Mouse (Mus musculus): Measurements from ENCODE around the gene Usp7. TPM values are rescaled to one million over a fixed set of nuclear protein-coding genes. Genes with fewer than 3 reads are reported as not detected.
"Not testable (repeated sequence)": the region's sequence is repeated elsewhere in the genome, so short reads cannot be mapped to it uniquely, and the experiment has no call there.

Usp7 gene
- polyA plus RNA-seq, 1 experiment from 2014 or later: 12.5 TPM

DNA sequence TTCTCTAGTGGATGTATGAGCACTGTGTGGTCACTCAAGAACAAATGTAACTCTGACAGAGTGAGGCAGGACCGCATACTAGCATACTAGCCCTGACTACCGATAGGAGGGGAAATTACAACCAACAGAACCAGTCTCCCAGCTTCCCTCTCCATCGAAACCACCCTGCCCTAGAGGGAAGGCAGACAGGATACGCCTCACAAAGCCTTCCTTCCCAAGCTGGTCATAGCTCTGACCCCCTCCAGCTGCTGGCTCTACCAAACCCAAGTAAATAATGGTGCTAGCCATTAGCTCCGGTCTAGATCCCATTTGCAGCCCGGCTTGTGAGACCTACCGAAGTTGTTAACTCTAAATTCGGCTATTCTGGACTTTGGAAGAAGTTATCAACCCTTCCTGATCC lies 56.1 kb downstream of the Usp7 start:
- Histone ChIP-seq H3K4me1 (replicated peaks) (peaks cover 47% of the 10 kb centered on the region), H3K36me3 (no peaks in the 10 kb centered on the region), H3K4me2 (peak overlapping the region; percentile 90), H3K4me3 (peak overlapping the region; percentile 93), H3K9ac (0 out of 2 replicates have a peak overlapping the region, but pooled peaks have one; percentile 92), H3K9me3 (replicated peaks) (no peaks in the 10 kb centered on the region), H3K27ac (no peak overlapping the region), H3K27me3 (no peaks in the 10 kb centered on the region)
- ATAC-seq (replicated peaks; ENCODE audit: insufficient number of reproducible peaks, insufficient read depth, low FRiP score, low read depth): no peak
- WGBS: 14% methylated on average over 8 of the region's 8 CpGs

DNA sequence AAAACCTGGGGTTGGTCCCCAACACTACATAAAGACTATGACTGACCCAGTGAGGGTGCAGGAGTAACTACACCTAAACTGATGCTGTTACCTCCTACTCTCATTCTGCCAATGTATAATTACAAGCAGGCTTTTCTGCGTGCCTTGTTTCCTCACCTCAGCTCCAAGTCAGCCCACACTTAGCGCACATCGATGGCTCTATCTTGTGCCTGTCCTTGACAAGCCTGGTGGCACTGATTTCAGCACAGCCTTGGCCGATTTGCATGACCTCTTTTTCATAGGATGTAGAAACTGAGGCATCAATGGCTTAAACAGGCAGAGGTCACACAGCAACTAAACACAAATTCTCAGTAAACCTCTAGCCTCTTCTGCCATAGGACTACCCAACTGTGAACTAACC lies 57.4 kb downstream of the Usp7 start:
- Histone ChIP-seq H3K4me3 (no peak overlapping the region), H3K4me2 (no peak overlapping the region), H3K27me3 (no peaks in the 10 kb centered on the region), H3K9me3 (replicated peaks) (no peaks in the 10 kb centered on the region), H3K4me1 (replicated peaks) (peaks cover 53% of the 10 kb centered on the region), H3K9ac (no peak overlapping the region), H3K27ac (no peak overlapping the region), H3K36me3 (no peaks in the 10 kb centered on the region)
- 61% methylated on average over 4 of the region's 4 CpGs for WGBS
- ATAC-seq (replicated peaks; ENCODE audit: insufficient number of reproducible peaks, insufficient read depth, low FRiP score, low read depth): no peak

DNA sequence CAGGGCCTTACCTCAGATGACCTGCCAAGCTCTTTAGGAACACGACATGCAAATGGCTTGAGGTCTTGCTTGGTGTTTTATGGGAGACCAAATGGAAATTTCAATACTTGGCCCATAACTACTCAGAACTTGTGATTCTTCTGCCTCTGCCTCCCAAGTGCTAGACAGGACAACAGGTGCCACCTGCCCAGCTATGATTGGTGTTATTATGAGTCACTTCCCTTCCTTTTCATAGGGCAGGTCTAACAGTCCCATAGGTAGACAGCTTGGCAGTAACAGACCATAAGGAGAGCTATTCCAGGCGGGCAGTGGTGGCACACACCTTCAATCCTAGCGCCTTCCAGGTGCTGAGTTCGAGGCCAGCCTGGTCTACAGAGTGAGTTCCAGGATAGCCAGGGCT lies 58.5 kb downstream of the Usp7 start:
- H3K4me1 ChIP-seq (replicated peaks): peaks cover 53% of the 10 kb centered on the region
- no peaks in the 10 kb centered on the region for H3K36me3 ChIP-seq
- 91% methylated on average over 4 of the region's 4 CpGs for WGBS

DNA sequence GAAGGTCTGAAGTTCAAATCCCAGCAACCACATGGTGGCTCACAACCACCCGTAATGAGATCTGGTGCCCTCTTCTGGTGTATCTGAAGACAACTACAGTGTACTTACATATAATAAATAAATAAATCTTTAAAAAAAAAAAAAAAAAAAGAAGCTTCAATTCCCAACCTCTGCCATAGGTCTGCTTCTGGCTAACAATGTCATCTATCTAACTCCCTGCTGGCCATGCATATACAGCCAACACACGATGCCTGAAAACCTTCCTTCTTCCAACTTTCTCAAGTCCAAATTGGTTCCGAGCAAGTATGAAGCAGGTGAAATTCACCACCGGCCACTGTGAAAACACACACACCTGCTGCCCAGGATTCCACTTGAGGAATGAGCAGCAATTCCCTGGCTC lies 59.7 kb downstream of the Usp7 start:
- H3K4me1 ChIP-seq (replicated peaks): peaks cover 53% of the 10 kb centered on the region
- H3K4me2 ChIP-seq; ATAC-seq (replicated peaks; ENCODE audit: insufficient number of reproducible peaks, insufficient read depth, low FRiP score, low read depth); H3K27me3 ChIP-seq; H3K27ac ChIP-seq; H3K9ac ChIP-seq; H3K4me3 ChIP-seq; H3K9me3 ChIP-seq (replicated peaks); H3K36me3 ChIP-seq: not testable (repeated sequence)
- 82% methylated on average over 4 of the region's 4 CpGs for WGBS

More for the DNA sequence above, 58.5 kb downstream of the Usp7 start:
- no peaks in the 10 kb centered on the region for H3K9me3 ChIP-seq (replicated peaks)
- H3K4me2 ChIP-seq: no peak overlapping the region
- ATAC-seq (replicated peaks; ENCODE audit: insufficient number of reproducible peaks, insufficient read depth, low FRiP score, low read depth): no peak
- no peak overlapping the region for H3K4me3 ChIP-seq
- no peak overlapping the region for H3K27ac ChIP-seq
- no peak overlapping the region for H3K9ac ChIP-seq
- H3K27me3 ChIP-seq: no peaks in the 10 kb centered on the region

DNA sequence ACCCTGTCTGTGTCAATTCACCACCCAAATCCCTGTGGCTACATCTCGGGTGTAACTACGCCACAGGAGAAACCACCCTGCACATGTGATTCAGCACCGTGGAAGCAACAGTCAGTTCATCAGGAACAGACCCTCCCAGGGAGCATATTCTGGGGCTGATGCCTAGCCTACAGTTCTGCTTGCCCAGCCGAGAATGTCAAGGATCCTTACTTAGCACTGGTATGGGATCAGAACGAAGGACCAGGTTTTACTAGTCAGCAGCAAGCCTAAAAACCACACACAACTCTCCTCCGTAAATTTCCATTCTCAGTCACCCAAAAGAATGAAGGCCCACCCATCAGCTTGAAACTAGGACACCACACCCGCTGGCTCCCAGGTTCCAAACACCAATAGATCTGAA lies 60.5 kb downstream of the Usp7 start:
- Histone ChIP-seq H3K4me3 (no peak overlapping the region), H3K4me2 (no peak overlapping the region), H3K4me1 (replicated peaks) (peaks cover 46% of the 10 kb centered on the region), H3K9me3 (replicated peaks) (no peaks in the 10 kb centered on the region), H3K9ac (no peak overlapping the region), H3K27me3 (no peaks in the 10 kb centered on the region), H3K36me3 (no peaks in the 10 kb centered on the region), H3K27ac (no peak overlapping the region)
- ATAC-seq (replicated peaks; ENCODE audit: insufficient number of reproducible peaks, insufficient read depth, low FRiP score, low read depth): no peak
- WGBS: 76% methylated on average over 7 of the region's 7 CpGs

DNA sequence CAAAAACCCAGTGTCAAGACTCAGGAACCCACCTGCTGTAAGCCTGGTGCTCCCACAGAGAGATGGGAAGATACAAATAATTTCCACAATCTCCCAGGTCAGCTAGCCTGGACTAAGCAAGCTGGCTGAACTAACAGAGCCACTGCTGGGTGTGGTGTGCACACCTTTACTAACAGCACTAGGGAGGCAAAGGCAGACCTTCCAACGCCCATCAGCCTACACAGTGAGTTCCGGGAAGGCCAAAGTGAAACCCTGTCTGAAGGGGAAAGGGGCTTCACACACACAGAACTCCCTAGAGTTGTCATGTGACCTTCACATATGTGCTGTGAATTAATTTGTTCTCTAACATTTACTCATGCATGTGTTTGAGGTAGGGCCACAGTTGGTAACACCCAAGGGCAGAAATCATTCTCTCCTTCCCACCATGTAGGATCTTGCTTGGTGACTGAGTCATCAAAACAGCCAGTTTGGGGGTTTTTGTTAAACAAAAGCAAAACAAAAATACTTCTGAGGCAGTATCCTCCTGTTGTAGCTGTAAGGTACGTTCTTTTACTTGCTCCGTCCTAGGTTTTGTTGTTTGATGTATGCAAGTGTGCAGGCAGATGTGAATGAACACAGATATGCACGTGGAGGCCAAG lies 63.9 kb downstream of the Usp7 start:
- Histone ChIP-seq H3K4me3 (no peak overlapping the region), H3K9ac (no peak overlapping the region), H3K4me1 (replicated peaks) (peaks cover 21% of the 10 kb centered on the region), H3K4me2 (no peak overlapping the region), H3K27ac (no peak overlapping the region), H3K9me3 (replicated peaks) (no peaks in the 10 kb centered on the region), H3K36me3 (no peaks in the 10 kb centered on the region), H3K27me3 (no peaks in the 10 kb centered on the region)
- WGBS: 82% methylated on average over 5 of the region's 5 CpGs
- ATAC-seq (replicated peaks; ENCODE audit: insufficient number of reproducible peaks, insufficient read depth, low FRiP score, low read depth): no peak

DNA sequence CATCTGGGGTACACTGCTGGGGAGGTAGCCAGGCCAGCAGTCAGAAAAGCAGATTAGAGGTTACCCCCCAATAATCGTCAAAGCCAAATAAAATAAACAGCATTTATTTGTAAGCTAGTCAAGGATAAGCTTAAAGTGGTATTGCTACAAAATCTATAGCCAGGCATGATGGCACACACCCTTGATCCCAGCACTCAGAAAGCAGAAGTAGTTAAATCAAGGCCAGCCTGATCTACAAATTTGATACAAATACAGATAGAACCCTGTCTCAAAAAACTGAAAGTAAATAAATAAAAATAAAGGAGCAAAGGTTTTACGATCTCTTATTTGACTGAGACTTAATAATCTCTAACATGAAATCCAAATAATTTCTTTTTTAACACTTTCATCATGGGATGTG lies 66.3 kb downstream of the Usp7 start:
- Histone ChIP-seq H3K9me3 (replicated peaks) (no peaks in the 10 kb centered on the region), H3K4me1 (replicated peaks) (peaks cover 16% of the 10 kb centered on the region), H3K4me3 (no peak overlapping the region), H3K4me2 (no peak overlapping the region), H3K36me3 (no peaks in the 10 kb centered on the region), H3K27me3 (no peaks in the 10 kb centered on the region), H3K27ac (no peak overlapping the region), H3K9ac (no peak overlapping the region)
- 83% methylated on average over 2 of the region's 2 CpGs for WGBS
- no peak for ATAC-seq (replicated peaks; ENCODE audit: insufficient number of reproducible peaks, insufficient read depth, low FRiP score, low read depth)

DNA sequence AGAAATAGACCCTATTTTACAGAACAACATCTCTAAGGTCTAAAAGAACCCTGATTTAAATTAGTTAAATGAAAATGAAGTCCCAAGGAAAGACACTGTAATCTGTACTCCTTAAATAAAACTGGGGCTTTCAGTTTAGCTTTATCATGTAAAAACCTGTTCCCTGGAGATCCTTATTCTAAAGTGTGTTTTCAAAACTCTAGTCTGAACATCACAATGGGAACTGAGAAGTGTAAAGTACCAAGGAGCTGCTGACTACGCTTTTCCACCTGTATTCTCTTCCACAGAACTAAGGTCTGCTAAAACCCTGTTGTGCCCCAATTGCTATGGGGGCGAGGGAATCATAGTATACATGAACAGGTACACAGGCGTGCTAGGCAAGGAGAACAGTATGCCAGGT lies 68.1 kb downstream of the Usp7 start:
- Histone ChIP-seq H3K9ac (no peak overlapping the region), H3K4me3 (no peak overlapping the region), H3K4me2 (no peak overlapping the region), H3K4me1 (replicated peaks) (peaks cover 12% of the 10 kb centered on the region; the same call in 1 of the 2 replicates), H3K27me3 (no peaks in the 10 kb centered on the region), H3K9me3 (replicated peaks) (no peaks in the 10 kb centered on the region), H3K27ac (no peak overlapping the region), H3K36me3 (no peaks in the 10 kb centered on the region)
- 85% methylated on average over 3 of the region's 3 CpGs for WGBS
- ATAC-seq (replicated peaks; ENCODE audit: insufficient number of reproducible peaks, insufficient read depth, low FRiP score, low read depth): no peak

DNA sequence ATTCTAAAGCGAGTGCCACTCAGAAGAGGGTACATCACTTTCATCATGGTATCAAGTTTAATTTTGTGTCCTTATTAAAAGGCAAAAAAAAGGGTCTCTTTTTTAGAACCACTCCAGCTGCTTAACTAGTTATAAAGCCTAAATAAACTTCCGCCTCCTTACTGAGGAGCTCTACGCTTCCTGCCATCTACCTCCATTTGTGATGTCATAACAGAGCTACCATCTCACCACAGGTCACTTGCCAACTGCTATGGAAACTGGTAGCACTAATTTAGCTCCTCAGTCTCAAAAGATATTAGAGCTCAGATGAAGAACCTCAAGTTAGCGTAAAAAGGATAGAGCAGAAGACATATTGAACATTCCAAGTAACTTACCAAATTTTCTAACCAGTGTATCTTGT lies 71.7 kb downstream of the Usp7 start:
- no peak overlapping the region for H3K4me2 ChIP-seq
- H3K27ac ChIP-seq: no peak overlapping the region
- no peaks in the 10 kb centered on the region for H3K9me3 ChIP-seq (replicated peaks)
- no peaks in the 10 kb centered on the region for H3K27me3 ChIP-seq
- H3K4me1 ChIP-seq (replicated peaks): peaks cover 13% of the 10 kb centered on the region
- peaks cover 10% of the 10 kb centered on the region; the same call in 1 of the 2 replicates for H3K36me3 ChIP-seq
- H3K4me3 ChIP-seq: no peak overlapping the region
- ATAC-seq (replicated peaks; ENCODE audit: insufficient number of reproducible peaks, insufficient read depth, low FRiP score, low read depth): no peak
- H3K9ac ChIP-seq: no peak overlapping the region
- WGBS: 93% methylated on average over 4 of the region's 4 CpGs

DNA sequence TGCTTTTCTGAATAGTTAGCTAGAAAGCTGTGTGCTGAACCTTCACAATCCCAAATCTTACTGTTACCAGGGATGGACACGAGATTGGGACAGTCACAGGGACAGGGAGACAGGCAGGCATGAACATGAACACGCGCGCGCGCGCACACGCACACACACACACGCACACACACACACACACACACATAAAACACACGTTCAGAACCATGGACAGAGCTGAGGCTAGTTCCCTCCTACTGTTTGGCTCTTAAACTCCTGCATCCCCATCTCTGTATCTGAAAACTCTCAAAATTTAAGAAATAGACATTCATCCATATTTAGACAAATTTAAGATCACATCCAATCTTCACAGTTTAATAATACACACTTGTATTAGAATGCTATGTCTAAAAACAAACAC lies 74.4 kb downstream of the Usp7 start:
- Histone ChIP-seq H3K9ac (no peak overlapping the region), H3K4me1 (replicated peaks) (peaks cover 21% of the 10 kb centered on the region), H3K4me2 (no peak overlapping the region), H3K27ac (no peak overlapping the region), H3K36me3 (peaks cover 28% of the 10 kb centered on the region), H3K27me3 (no peaks in the 10 kb centered on the region), H3K4me3 (no peak overlapping the region), H3K9me3 (replicated peaks) (no peaks in the 10 kb centered on the region)
- WGBS: 89% methylated on average over 10 of the region's 10 CpGs
- ATAC-seq (replicated peaks; ENCODE audit: insufficient number of reproducible peaks, insufficient read depth, low FRiP score, low read depth): no peak

DNA sequence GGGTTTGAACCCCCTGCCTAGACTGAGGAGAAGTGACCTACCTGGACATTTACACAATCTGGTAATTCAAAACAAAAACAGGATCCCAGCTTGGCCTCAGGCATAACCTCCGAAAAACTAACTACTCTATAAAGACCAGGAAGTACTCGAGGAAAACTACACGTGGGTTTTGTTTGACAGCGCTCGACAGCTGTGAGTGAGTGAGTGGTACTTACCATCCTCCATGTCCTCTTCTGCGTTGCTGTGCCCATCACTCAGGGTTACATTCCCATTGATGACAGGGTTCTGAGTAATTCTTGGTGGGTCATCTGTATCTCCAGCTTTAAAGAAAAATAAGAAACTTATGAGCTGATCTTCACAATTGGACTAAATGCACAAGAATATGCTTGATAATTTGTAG lies 75.8 kb downstream of the Usp7 start:
- Histone ChIP-seq H3K4me1 (replicated peaks) (peaks cover 22% of the 10 kb centered on the region), H3K4me3 (no peak overlapping the region), H3K9me3 (replicated peaks) (no peaks in the 10 kb centered on the region), H3K9ac (no peak overlapping the region), H3K27me3 (no peaks in the 10 kb centered on the region), H3K4me2 (no peak overlapping the region), H3K36me3 (peaks cover 42% of the 10 kb centered on the region), H3K27ac (no peak overlapping the region)
- ATAC-seq (replicated peaks; ENCODE audit: insufficient number of reproducible peaks, insufficient read depth, low FRiP score, low read depth): no peak
- WGBS: 63% methylated on average over 6 of the region's 6 CpGs

DNA sequence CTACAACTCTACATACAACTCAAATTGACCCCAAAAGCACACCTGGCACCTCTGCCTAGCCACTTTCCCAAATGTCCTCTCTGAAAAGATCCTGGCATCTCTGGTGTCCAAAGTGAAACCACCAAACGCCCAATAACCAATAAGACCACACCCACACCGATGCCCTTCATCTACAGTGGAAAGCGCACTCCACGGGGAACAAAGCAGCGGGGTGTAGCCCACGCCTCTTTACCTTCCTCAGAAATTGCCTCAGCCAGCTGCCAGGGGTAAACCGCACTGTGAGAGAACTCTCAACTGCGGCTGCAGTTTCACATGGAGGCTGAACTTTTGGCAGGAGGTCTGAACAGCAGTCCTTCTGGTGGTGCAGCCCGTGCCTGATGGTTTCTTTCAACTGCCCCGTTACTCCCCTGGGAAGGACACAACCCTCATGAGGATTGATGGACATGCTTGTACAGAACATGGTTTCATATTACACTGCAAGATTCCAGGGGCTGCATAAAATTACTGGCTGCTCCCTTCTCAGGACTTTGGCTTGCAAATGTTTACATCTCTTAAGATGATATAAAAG lies 76.5 kb downstream of the Usp7 start:
- peaks cover 22% of the 10 kb centered on the region for H3K4me1 ChIP-seq (replicated peaks)
- H3K36me3 ChIP-seq: peaks cover 49% of the 10 kb centered on the region
- no peak overlapping the region for H3K27ac ChIP-seq
- no peak for ATAC-seq (replicated peaks; ENCODE audit: insufficient number of reproducible peaks, insufficient read depth, low FRiP score, low read depth)
- H3K27me3 ChIP-seq: no peaks in the 10 kb centered on the region
- H3K9me3 ChIP-seq (replicated peaks): no peaks in the 10 kb centered on the region
- 72% methylated on average over 10 of the region's 10 CpGs for WGBS
- H3K9ac ChIP-seq: no peak overlapping the region
- no peak overlapping the region for H3K4me3 ChIP-seq
- H3K4me2 ChIP-seq: no peak overlapping the region
